Mouse (Mus musculus) cerebellum, adult 2 months (tissue): ENCODE measurements around the gene Thy1. TPM values are rescaled to one million over a fixed set of nuclear protein-coding genes. Genes with fewer than 3 reads are reported as not detected.
A peak's percentile ranks its signal among the peaks of the same experiment; 100 is the strongest.

Experiments
- DNase-seq, 2 experiments: peaks; one replicate each; pipeline ENCODE4 v3.0.0; 2021
- H3K27ac ChIP-seq: fragments of 200-500 bp; 2 replicates; pipeline ENCODE4 v1.5.1; 2012; ENCODE audit warnings: low read length, control low read depth, inconsistent platforms; ENCODE audit not compliant: insufficient read depth
- H3K27me3 ChIP-seq: fragments of 200-500 bp; 2 replicates; pipeline ENCODE4 v1.6.1; 2012; ENCODE audit warnings: inconsistent platforms, mild to moderate bottlenecking, low read length, moderate library complexity; ENCODE audit not compliant: control insufficient read depth, insufficient read depth
- H3K4me1 ChIP-seq: fragments of 200-500 bp; 2 replicates; pipeline ENCODE4 v1.6.1; 2011; ENCODE audit warnings: low read length; ENCODE audit not compliant: control insufficient read depth, insufficient read depth
- H3K4me3 ChIP-seq: fragments of 200-500 bp; replicated peaks from 2 replicates; pipeline ENCODE3; 2011; ENCODE audit warnings: mild to moderate bottlenecking, low read depth, low read length, control low read depth; ENCODE audit not compliant: insufficient read depth
- CTCF ChIP-seq: fragments of 200-500 bp; IDR thresholded peaks from 2 replicates; pipeline ENCODE4 v1.5.1; 2011; ENCODE audit warnings: low read depth, mild to moderate bottlenecking, control low read depth, low read length, moderate library complexity, borderline replicate concordance; ENCODE audit not compliant: insufficient read depth
- POLR2A ChIP-seq: fragments of 200-500 bp; IDR thresholded peaks from 2 replicates; pipeline ENCODE4 v1.6.1; 2011; ENCODE audit warnings: low read length, control low read depth, borderline replicate concordance; ENCODE audit not compliant: insufficient read depth
- WGBS: fragments of 180-500 bp; shearing (Covaris S2); methylation state at CpG from one replicate; pipeline ENCODE4 v1.1.7; 2018; 5-methylcytosine and 5-hydroxymethylcytosine counted together
- polyA plus RNA-seq: library from polyadenylated mRNA; depleted of rRNA; stranded (reverse); fragments of >200 nt; gene quantifications from 2 replicates; pipeline ENCODE4 v1.2.3, GENCODE M21; 2012

The Thy1 gene
- polyA plus RNA-seq, 1 experiment, result 925 TPM

DNA sequence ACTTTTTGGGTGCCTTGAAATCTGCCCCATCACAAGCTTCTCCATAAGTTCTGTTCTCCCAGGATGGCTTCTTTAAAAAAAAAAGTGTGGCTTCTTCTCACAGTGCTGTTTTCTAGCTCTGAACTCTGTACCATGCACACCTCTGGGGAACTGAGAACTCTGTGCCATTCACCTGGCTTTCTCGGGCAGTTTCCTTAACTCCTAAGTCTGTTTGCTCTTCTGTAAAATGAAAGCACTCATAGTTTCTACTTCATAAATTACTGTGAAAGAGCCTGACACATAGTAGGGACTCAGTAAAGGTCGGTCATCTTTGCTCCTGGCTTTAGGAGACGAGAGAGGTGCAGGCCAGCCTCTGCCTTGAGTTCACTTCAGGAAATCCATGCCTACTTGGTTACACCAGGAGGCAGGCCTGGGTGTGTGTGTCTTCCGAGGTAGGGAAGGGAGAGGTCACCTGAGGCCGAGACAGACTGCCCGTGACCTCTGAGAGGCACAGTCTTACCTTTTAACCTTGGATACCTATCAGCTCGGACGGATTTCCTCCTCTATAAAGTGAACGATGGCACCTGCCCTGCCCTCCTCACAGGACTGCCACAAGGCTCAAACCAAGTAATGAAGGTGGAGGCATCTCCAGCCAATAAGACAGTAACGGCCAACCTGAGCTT, 35.1 kb downstream of the Thy1 start:
- Histone ChIP-seq H3K27ac (peak overlapping the region; percentile 70), H3K27me3 (no peaks in the 10 kb centered on the region), H3K4me1 (peaks cover 57% of the 10 kb centered on the region), H3K4me3 (peak overlapping the region; percentile 12)
- DNase-seq, result no peak
- 43% methylated on average over 10 of the region's 10 CpGs for WGBS
- no peak for TF ChIP-seq POLR2A
- no peak for TF ChIP-seq CTCF

DNA sequence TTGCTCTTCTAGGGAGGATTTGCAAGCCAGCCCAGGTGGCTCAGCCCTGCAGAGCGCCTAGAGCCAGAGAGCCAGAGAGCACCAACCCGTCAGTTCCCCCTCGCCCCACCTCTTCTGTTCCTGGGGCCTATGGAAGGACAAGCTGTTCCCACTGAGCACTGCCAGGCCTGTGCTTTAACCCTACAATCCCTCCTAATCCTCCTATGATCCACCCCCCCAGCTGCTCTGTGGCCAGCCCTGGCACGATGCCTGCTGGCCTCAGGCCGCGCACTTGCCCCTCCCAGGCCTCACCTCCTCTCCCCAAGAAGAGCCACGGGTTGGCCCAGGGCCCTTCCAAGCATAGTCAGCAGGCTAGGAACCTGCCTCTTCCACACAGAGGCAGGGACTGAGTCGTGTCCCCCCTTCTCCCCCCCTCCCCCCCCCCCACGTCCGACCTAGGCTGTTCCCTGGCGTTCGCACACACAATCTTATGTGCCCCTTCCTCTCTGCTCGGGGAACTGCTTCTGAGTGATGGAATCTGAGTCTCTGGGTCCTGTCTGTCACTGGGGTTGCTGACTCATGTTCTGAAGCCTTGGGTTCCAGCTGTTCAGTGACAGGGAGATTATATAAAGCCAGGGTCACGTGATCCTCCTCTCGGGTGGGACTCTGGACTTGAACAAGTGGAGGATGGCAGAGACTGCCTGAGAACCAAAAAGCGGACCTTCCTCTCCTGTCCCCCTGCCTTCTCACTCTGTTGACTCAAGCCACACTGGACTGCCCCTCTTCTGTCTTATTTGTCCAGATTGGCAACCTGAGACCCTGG, 36.0 kb downstream of the Thy1 start:
- Histone ChIP-seq H3K27me3 (no peaks in the 10 kb centered on the region), H3K27ac (peak overlapping the region; percentile 80), H3K4me1 (peaks cover 58% of the 10 kb centered on the region), H3K4me3 (no peak overlapping the region)
- TF ChIP-seq CTCF, result no peak
- no peak for TF ChIP-seq POLR2A
- DNase-seq, result peak; percentile 92 to 96
- 7% methylated on average over 16 of the region's 16 CpGs for WGBS

DNA sequence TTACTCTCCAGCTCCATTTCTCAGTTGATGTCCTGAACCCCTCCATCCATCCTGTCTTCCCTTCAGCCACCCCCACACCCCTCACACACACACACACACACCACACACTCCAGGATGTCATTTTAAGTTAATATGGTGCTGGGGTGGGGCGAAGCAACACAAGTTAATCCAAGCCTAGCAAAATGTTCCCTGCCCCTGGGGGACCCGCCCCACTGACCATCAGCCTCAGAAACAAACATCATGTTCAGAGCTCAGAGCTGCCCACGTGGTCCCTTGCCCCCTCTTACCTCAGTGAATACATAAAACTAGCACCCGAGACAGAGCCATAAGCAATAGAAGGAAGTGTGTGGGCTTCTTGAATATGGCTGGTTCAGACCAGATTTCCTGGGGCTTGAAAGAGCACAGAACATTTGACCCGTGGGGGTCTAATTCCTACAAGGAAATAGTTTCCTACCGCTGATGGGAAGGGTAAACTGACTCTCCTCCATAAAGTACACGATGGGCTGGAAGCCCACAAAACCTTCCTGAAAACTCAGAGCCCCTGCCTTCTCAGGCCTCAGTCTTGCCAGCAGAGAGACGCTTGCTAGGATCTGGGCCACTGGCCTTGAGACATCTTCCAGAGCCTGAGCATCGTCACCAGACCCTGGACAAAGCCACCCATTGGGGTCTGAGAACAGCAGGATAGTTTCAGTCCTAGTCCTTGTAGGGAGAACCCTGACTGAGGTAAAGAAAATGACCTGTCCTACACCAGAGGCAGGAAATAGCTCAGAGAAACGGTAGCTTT, 37.0 kb downstream of the Thy1 start:
- no peak for TF ChIP-seq POLR2A
- TF ChIP-seq CTCF, result no peak

DNA sequence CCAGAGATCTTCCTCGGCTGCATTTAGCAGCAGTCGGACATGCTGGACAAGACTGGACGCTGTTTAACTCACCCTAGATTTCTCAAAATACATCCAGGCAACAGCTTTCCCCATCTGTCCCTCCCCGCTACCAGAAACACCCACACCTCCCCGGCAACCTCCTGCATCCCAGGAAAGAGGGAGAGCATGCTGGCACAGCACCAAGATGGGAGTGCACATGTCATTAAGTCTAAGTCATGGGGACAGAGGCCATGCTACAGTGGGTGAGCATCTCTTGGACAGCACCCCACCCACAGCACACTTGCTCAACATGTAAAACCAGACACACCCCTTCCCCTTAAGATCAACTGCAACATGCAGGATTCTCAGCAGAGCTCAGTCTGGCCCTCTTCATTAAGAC, 37.8 kb downstream of the Thy1 start:
- Histone ChIP-seq H3K27me3 (no peaks in the 10 kb centered on the region), H3K4me1 (peaks cover 48% of the 10 kb centered on the region), H3K27ac (no peak overlapping the region), H3K4me3 (no peak overlapping the region)
- peak; percentile 24 to 29 for DNase-seq
- TF ChIP-seq CTCF, result no peak
- TF ChIP-seq POLR2A, result no peak
- WGBS, result 23% methylated on average over 5 of the region's 5 CpGs

More for the DNA sequence above, 37.0 kb downstream of the Thy1 start:
- Histone ChIP-seq H3K27ac (peak overlapping the region; percentile 80), H3K4me3 (no peak overlapping the region), H3K4me1 (peaks cover 54% of the 10 kb centered on the region), H3K27me3 (no peaks in the 10 kb centered on the region)
- 73% methylated on average over 10 of the region's 10 CpGs for WGBS
- DNase-seq, result peak; percentile 19 to 31

DNA sequence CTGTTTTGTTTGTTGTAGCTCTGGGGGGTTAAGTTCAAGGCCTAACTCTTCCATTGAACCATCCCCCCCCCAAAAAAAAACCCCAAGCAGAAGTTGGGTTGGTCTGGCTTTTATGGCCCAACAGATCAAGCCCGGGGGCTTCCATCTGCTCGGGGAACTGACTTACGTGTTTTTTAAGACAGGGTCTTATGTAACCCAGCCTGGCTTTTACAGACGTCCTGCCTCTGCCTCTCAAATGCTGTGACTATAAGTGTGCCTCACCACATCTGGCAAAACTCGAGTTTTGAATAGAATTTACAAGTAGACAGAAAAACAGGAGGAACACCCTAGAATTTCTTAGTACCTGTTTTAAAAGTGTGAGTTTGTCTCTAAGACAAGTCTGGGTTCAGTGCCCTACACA, 38.4 kb downstream of the Thy1 start:
- DNase-seq, result peak; percentile 2 to 5
- Histone ChIP-seq H3K27ac (no peak overlapping the region), H3K27me3 (no peaks in the 10 kb centered on the region), H3K4me3 (no peak overlapping the region), H3K4me1 (peaks cover 42% of the 10 kb centered on the region)
- WGBS, result 88% methylated on average over 5 of the region's 5 CpGs
- no peak for TF ChIP-seq CTCF
- no peak for TF ChIP-seq POLR2A

DNA sequence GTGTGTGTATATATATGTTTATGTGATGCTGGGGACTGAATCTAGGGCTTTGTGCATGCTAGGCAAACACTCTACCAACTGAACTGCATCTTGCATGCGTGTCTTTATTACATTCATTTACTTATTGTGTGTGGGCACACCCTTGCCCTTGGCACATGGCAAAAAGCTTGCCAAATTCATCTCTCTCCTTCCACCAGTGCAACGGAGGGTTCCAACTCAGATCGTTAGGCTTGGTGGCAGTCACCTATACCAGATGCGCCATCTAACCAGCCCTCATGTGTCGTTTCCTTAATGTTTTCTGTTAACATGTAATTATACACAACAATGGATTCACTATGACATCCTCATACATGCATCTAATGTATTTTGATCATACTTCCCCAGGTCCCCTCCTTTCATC, 39.1 kb downstream of the Thy1 start:
- H3K27me3 ChIP-seq, result no peaks in the 10 kb centered on the region
- H3K4me3 ChIP-seq, result no peak overlapping the region
- 80% methylated on average over 5 of the region's 5 CpGs for WGBS
- H3K27ac ChIP-seq, result no peak overlapping the region
- peaks cover 37% of the 10 kb centered on the region for H3K4me1 ChIP-seq
- peak in 1 of 2 experiments; percentile 12 for DNase-seq
- TF ChIP-seq POLR2A, result no peak
- TF ChIP-seq CTCF, result no peak

DNA sequence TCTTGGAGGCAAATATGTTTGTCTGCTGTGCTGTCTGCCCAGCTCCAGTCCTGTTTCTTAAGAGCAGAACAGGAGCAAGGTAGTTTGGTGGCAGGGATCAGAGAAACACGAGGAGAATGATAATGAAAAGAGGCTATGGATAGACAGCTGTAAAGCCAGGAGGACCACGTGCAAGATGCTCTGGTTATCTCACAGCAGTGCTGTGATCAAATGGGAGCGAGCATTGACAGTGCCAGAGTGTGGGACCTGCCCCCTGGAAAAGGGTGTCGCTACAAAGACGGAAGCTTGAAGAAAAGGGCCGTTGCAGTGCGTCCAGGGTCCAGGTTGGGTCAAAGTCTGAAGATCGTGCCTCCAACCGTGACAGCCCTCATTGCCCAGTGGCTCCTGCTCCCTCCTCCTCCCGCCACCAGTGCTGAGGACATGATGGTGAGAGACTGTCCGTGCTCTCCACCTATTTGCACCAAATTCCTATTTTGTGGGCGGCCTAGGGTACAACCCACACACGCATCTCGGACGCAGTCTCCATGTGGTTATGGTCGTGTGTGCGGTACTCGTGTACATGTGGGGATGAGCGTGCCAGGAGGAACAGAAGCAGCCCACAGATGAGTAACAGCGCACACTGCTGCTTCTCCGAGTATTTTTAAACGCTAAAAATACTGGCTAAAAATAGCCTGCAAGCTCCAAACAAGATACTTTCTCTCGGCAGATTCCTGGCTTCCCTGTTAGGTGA, 40.4 kb downstream of the Thy1 start:
- WGBS, result 6% methylated on average over 23 of the region's 23 CpGs

More for the DNA sequence above, 40.4 kb downstream of the Thy1 start:
- H3K27ac ChIP-seq, result peak overlapping the region; percentile 44
- H3K4me3 ChIP-seq, result peak overlapping the region; percentile 92
- H3K4me1 ChIP-seq, result peaks cover 25% of the 10 kb centered on the region
- no peaks in the 10 kb centered on the region for H3K27me3 ChIP-seq
- DNase-seq, result peak in 1 of 2 experiments; percentile 64
- TF ChIP-seq POLR2A, result no peak
- TF ChIP-seq CTCF, result no peak
